Mouse (Mus musculus): Measurements from ENCODE around the gene Eif4e1b. TPM values are rescaled to one million over a fixed set of nuclear protein-coding genes. Genes with fewer than 3 reads are reported as not detected.

Gene Eif4e1b
- polyA plus RNA-seq, 1 experiment from 2014 or later = not detected

GRCm38 (mm10) chr13:54808067-54808466 is 24.3 kb downstream of the Eif4e1b start:
- no peak overlapping the region for H3K27ac ChIP-seq (ENCODE audit: low read length)
- WGBS = 75% methylated on average over 12 of the region's 12 CpGs
- no peaks in the 10 kb centered on the region for H3K36me3 ChIP-seq (ENCODE audit: control insufficient read depth, insufficient read depth)
- 0 out of 2 replicates have a peak, but pooled peaks cover 2% of the 10 kb centered on the region for H3K9me3 ChIP-seq (ENCODE audit: control insufficient read depth, low read length)
- no peak overlapping the region for H3K9ac ChIP-seq (replicated peaks; ENCODE audit: low read depth, low read length)
- no peak overlapping the region for H3K4me3 ChIP-seq (replicated peaks; ENCODE audit: low read length)
- H3K4me1 ChIP-seq (replicated peaks; ENCODE audit: control insufficient read depth, insufficient read depth, low read length) = no peaks in the 10 kb centered on the region
- H3K4me2 ChIP-seq (ENCODE audit: low read length) = no peak overlapping the region
- no peaks in the 10 kb centered on the region for H3K27me3 ChIP-seq (replicated peaks; ENCODE audit: control insufficient read depth, insufficient read depth, low read length)
- ATAC-seq = no peak

- Histone ChIP-seq H3K36me3 (ENCODE audit: control insufficient read depth, insufficient read depth) (no peaks in the 10 kb centered on the region), H3K9ac (replicated peaks; ENCODE audit: low read depth, low read length) (no peak overlapping the region), H3K4me3 (replicated peaks; ENCODE audit: low read length) (no peak overlapping the region), H3K27me3 (replicated peaks; ENCODE audit: control insufficient read depth, insufficient read depth, low read length) (no peaks in the 10 kb centered on the region), H3K4me2 (ENCODE audit: low read length) (no peak overlapping the region), H3K9me3 (ENCODE audit: control insufficient read depth, low read length) (0 out of 2 replicates have a peak, but pooled peaks cover 2% of the 10 kb centered on the region), H3K27ac (ENCODE audit: low read length) (no peak overlapping the region), H3K4me1 (replicated peaks; ENCODE audit: control insufficient read depth, insufficient read depth, low read length) (no peaks in the 10 kb centered on the region)
- 62% methylated on average over 7 of the region's 7 CpGs for whole genome bisulfite sequencing
- no peak for ATAC-seq
Observed at GRCm38 (mm10) chr13:54811476-54811875, 27.7 kb downstream of the Eif4e1b start.

- no peak for ATAC-seq
- Histone ChIP-seq H3K27ac (ENCODE audit: low read length) (no peak overlapping the region), H3K9ac (replicated peaks; ENCODE audit: low read depth, low read length) (no peak overlapping the region), H3K4me2 (ENCODE audit: low read length) (no peak overlapping the region), H3K36me3 (ENCODE audit: control insufficient read depth, insufficient read depth) (no peaks in the 10 kb centered on the region), H3K9me3 (ENCODE audit: control insufficient read depth, low read length) (0 out of 2 replicates have a peak, but pooled peaks cover 2% of the 10 kb centered on the region), H3K4me1 (replicated peaks; ENCODE audit: control insufficient read depth, insufficient read depth, low read length) (peaks cover 8% of the 10 kb centered on the region), H3K27me3 (replicated peaks; ENCODE audit: control insufficient read depth, insufficient read depth, low read length) (no peaks in the 10 kb centered on the region), H3K4me3 (replicated peaks; ENCODE audit: low read length) (no peak overlapping the region)
- 92% methylated on average over 9 of the region's 9 CpGs for WGBS
Observed at GRCm38 (mm10) chr13:54813381-54813780, 29.6 kb downstream of the Eif4e1b start.

- Histone ChIP-seq H3K4me1 (replicated peaks; ENCODE audit: control insufficient read depth, insufficient read depth, low read length) (peaks cover 15% of the 10 kb centered on the region), H3K4me3 (replicated peaks; ENCODE audit: low read length) (no peak overlapping the region), H3K27ac (ENCODE audit: low read length) (peak overlapping the region; percentile 17; the same call in 1 of the 2 replicates), H3K36me3 (ENCODE audit: control insufficient read depth, insufficient read depth) (no peaks in the 10 kb centered on the region), H3K9me3 (ENCODE audit: control insufficient read depth, low read length) (no peaks in the 10 kb centered on the region), H3K9ac (replicated peaks; ENCODE audit: low read depth, low read length) (no peak overlapping the region), H3K4me2 (ENCODE audit: low read length) (peak overlapping the region; percentile 19; the same call in 1 of the 2 replicates), H3K27me3 (replicated peaks; ENCODE audit: control insufficient read depth, insufficient read depth, low read length) (no peaks in the 10 kb centered on the region)
- ATAC-seq = peak; percentile 60
- 12% methylated on average over 17 of the region's 17 CpGs for WGBS
Observed at GRCm38 (mm10) chr13:54818399-54819254, 34.8 kb downstream of the Eif4e1b start.

- WGBS = 86% methylated on average over 4 of the region's 4 CpGs
- H3K27ac ChIP-seq (ENCODE audit: low read length) = no peak overlapping the region
- H3K4me1 ChIP-seq (replicated peaks; ENCODE audit: control insufficient read depth, insufficient read depth, low read length) = peaks cover 24% of the 10 kb centered on the region
- H3K36me3 ChIP-seq (ENCODE audit: control insufficient read depth, insufficient read depth) = no peaks in the 10 kb centered on the region
- no peak for ATAC-seq
- H3K27me3 ChIP-seq (replicated peaks; ENCODE audit: control insufficient read depth, insufficient read depth, low read length) = no peaks in the 10 kb centered on the region
- no peak overlapping the region for H3K9ac ChIP-seq (replicated peaks; ENCODE audit: low read depth, low read length)
- H3K4me3 ChIP-seq (replicated peaks; ENCODE audit: low read length) = no peak overlapping the region
- H3K4me2 ChIP-seq (ENCODE audit: low read length) = no peak overlapping the region
- no peaks in the 10 kb centered on the region for H3K9me3 ChIP-seq (ENCODE audit: control insufficient read depth, low read length)
Observed at GRCm38 (mm10) chr13:54821106-54821505, 37.3 kb downstream of the Eif4e1b start.

GRCm38 (mm10) chr13:54821931-54822330 is 38.1 kb downstream of the Eif4e1b start:
- no peak overlapping the region for H3K27ac ChIP-seq (ENCODE audit: low read length)
- no peaks in the 10 kb centered on the region for H3K27me3 ChIP-seq (replicated peaks; ENCODE audit: control insufficient read depth, insufficient read depth, low read length)
- H3K9me3 ChIP-seq (ENCODE audit: control insufficient read depth, low read length) = no peaks in the 10 kb centered on the region
- no peaks in the 10 kb centered on the region for H3K36me3 ChIP-seq (ENCODE audit: control insufficient read depth, insufficient read depth)
- no peak overlapping the region for H3K4me3 ChIP-seq (replicated peaks; ENCODE audit: low read length)
- peaks cover 24% of the 10 kb centered on the region for H3K4me1 ChIP-seq (replicated peaks; ENCODE audit: control insufficient read depth, insufficient read depth, low read length)
- no peak overlapping the region for H3K4me2 ChIP-seq (ENCODE audit: low read length)
- no peak overlapping the region for H3K9ac ChIP-seq (replicated peaks; ENCODE audit: low read depth, low read length)
- ATAC-seq = no peak
- WGBS = 78% methylated on average over 2 of the region's 2 CpGs

- H3K4me1 ChIP-seq (replicated peaks; ENCODE audit: control insufficient read depth, insufficient read depth, low read length) = peaks cover 10% of the 10 kb centered on the region
- peak overlapping the region; percentile 60 for H3K27ac ChIP-seq (ENCODE audit: low read length)
- H3K27me3 ChIP-seq (replicated peaks; ENCODE audit: control insufficient read depth, insufficient read depth, low read length) = no peaks in the 10 kb centered on the region
- no peaks in the 10 kb centered on the region for H3K36me3 ChIP-seq (ENCODE audit: control insufficient read depth, insufficient read depth)
- no peaks in the 10 kb centered on the region for H3K9me3 ChIP-seq (ENCODE audit: control insufficient read depth, low read length)
- peak; percentile 81 for ATAC-seq
- WGBS = 17% methylated on average over 25 of the region's 25 CpGs
- H3K4me2 ChIP-seq (ENCODE audit: low read length) = peak overlapping the region; percentile 43
- 0 out of 2 replicates have a peak overlapping the region, but pooled peaks have one; percentile 35 for H3K9ac ChIP-seq (replicated peaks; ENCODE audit: low read depth, low read length)
- peak overlapping the region; percentile 14; the same call in 1 of the 2 replicates for H3K4me3 ChIP-seq (replicated peaks; ENCODE audit: low read length)
Observed at GRCm38 (mm10) chr13:54824111-54824931, 40.5 kb downstream of the Eif4e1b start.

- Histone ChIP-seq H3K4me2 (ENCODE audit: low read length) (no peak overlapping the region), H3K36me3 (ENCODE audit: control insufficient read depth, insufficient read depth) (no peaks in the 10 kb centered on the region), H3K9ac (replicated peaks; ENCODE audit: low read depth, low read length) (no peak overlapping the region), H3K27me3 (replicated peaks; ENCODE audit: control insufficient read depth, insufficient read depth, low read length) (no peaks in the 10 kb centered on the region), H3K27ac (ENCODE audit: low read length) (no peak overlapping the region), H3K9me3 (ENCODE audit: control insufficient read depth, low read length) (no peaks in the 10 kb centered on the region), H3K4me1 (replicated peaks; ENCODE audit: control insufficient read depth, insufficient read depth, low read length) (peaks cover 15% of the 10 kb centered on the region), H3K4me3 (replicated peaks; ENCODE audit: low read length) (no peak overlapping the region)
- no peak for ATAC-seq
- 70% methylated on average over 7 of the region's 7 CpGs for WGBS
Observed at GRCm38 (mm10) chr13:54827992-54828391, 44.2 kb downstream of the Eif4e1b start.

GRCm38 (mm10) chr13:54828508-54828907 is 44.7 kb downstream of the Eif4e1b start:
- ATAC-seq = no peak
- H3K9me3 ChIP-seq (ENCODE audit: control insufficient read depth, low read length) = no peaks in the 10 kb centered on the region
- no peak overlapping the region for H3K4me3 ChIP-seq (replicated peaks; ENCODE audit: low read length)
- H3K36me3 ChIP-seq (ENCODE audit: control insufficient read depth, insufficient read depth) = no peaks in the 10 kb centered on the region
- H3K27ac ChIP-seq (ENCODE audit: low read length) = no peak overlapping the region
- no peak overlapping the region for H3K4me2 ChIP-seq (ENCODE audit: low read length)
- 62% methylated on average over 6 of the region's 6 CpGs for WGBS
- H3K9ac ChIP-seq (replicated peaks; ENCODE audit: low read depth, low read length) = no peak overlapping the region
- H3K4me1 ChIP-seq (replicated peaks; ENCODE audit: control insufficient read depth, insufficient read depth, low read length) = peaks cover 15% of the 10 kb centered on the region
- no peaks in the 10 kb centered on the region for H3K27me3 ChIP-seq (replicated peaks; ENCODE audit: control insufficient read depth, insufficient read depth, low read length)
